Mouse (Mus musculus) testis, adult 10 weeks (tissue): ENCODE measurements around the gene Hist1h2ba. TPM values are rescaled to one million over a fixed set of nuclear protein-coding genes. Genes with fewer than 3 reads are reported as not detected.

ENCODE experiments used
- polyA plus RNA-seq: library from polyadenylated mRNA; stranded (reverse); fragments of 350-450 nt; fragmentation: Illumina TruSeq; extraction: RNeasy Lipid Tissue Mini Kit (QIAGEN cat#74804); gene quantifications from one replicate; pipeline ENCODE4 v1.2.3, GENCODE M21; 2014; ENCODE audit warnings: low read depth, low replicate concordance

Hist1h2ba gene
- polyA plus RNA-seq, result not detected

DNA sequence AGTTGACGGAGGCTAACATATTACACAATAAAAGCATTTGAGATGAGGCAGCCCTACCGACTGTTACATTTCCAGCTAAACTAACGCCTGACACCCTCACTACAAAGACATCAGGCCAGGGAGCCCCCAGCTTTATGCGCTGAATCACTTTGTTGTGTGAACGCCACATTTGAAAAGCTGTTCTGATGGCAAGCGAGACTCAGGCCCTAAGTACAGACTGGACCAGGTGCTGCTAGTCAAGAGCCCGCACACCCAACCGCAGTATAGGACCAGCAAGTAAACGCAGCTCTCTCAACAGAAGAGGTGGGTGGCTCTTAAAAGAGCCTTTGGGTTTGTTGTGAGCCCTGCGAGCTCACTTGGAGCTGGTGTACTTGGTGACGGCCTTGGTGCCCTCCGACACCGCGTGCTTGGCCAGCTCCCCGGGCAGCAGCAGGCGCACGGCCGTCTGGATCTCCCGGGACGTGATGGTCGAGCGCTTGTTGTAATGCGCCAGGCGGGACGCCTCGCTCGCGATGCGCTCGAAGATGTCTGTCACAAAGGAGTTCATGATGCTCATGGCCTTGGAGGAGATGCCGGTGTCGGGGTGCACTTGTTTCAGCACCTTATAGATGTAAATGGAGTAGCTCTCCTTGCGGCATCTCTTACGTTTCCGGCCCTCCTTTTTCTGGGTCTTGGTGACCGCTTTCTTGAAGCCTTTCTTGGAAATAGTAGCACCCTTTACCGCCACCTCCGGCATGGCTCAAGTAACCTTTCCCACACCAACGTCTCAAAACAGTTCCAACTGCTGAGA lies at the start of gene Hist1h2ba:
Hist1h2ba (minus strand) TSS at position 736 of the 790 bp plus-strand sequence.

DNA sequence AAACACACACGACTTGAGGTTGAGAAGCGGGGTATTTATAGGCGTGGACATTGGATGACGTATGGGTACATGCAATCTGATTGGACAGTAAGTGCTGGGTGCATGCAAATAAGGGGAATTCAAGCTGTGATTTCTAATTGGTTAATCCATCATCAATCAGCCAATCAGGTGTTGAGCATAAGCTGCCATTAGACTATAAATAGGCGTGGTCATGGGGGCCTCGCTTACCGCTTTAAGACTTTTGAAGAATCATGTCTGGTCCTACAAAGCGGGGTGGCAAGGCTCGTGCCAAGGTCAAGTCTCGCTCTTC lies 210 bp upstream of the Hist1h2ba start, which contains the start of gene Hist1h2aa:
Hist1h2aa (plus strand) TSS at position 252 of the 310 bp plus-strand sequence.

GRCm38 (mm10) chr13:23914376-23915167 lies 19.4 kb downstream of the Hist1h2ba start, which contains the start of gene Slc17a4:
Gene Slc17a4, minus strand, starts transcription at chr13:23915009.

Other genes starting within 250 kb of the Hist1h2ba start
- 16.4 TPM for gene Hist1h2bc, start 250.0 kb downstream of the Hist1h2ba start, polyA plus RNA-seq
- 0.91 TPM for gene Hist1h1t, start 238.3 kb downstream of the Hist1h2ba start, polyA plus RNA-seq
- 3.9 TPM for gene Hist1h4c, start 235.7 kb downstream of the Hist1h2ba start, polyA plus RNA-seq
- 13.3 TPM for gene Hfe, start 223.3 kb downstream of the Hist1h2ba start, polyA plus RNA-seq
- 1.8 TPM for gene Hist1h1c, start 195.3 kb downstream of the Hist1h2ba start, polyA plus RNA-seq
- gene Hist1h3c, start 188.6 kb downstream of the Hist1h2ba start, polyA plus RNA-seq, result not detected
- gene Hist1h2bb, start 187.4 kb downstream of the Hist1h2ba start, polyA plus RNA-seq, result not detected
- gene Hist1h2ab, start 183.0 kb downstream of the Hist1h2ba start, polyA plus RNA-seq, result not detected
- gene Hist1h3b, start 181.9 kb downstream of the Hist1h2ba start, polyA plus RNA-seq, result not detected
- not detected for gene Hist1h4b, start 177.1 kb downstream of the Hist1h2ba start, polyA plus RNA-seq
- 3.1 TPM for gene Hist1h4a, start 172.9 kb downstream of the Hist1h2ba start, polyA plus RNA-seq
- gene Hist1h3a, start 171.8 kb downstream of the Hist1h2ba start, polyA plus RNA-seq, result not detected
- gene Hist1h1a, start 170.5 kb downstream of the Hist1h2ba start, polyA plus RNA-seq, result not detected
- 4.5 TPM for gene Trim38, start 164.2 kb downstream of the Hist1h2ba start, polyA plus RNA-seq
- gene Slc17a2, start 127.2 kb downstream of the Hist1h2ba start, polyA plus RNA-seq, result 0.25 TPM
- 0.57 TPM for gene Slc17a3, start 94.7 kb downstream of the Hist1h2ba start, polyA plus RNA-seq
- gene Slc17a1, start 66.4 kb downstream of the Hist1h2ba start, polyA plus RNA-seq, result 0.53 TPM
- gene Slc17a4, start 19.1 kb downstream of the Hist1h2ba start, polyA plus RNA-seq, result not detected
- not detected for gene Hist1h2aa, start 306 bp upstream of the Hist1h2ba start, polyA plus RNA-seq
- 54.6 TPM for gene Scgn, start 57.1 kb upstream of the Hist1h2ba start, polyA plus RNA-seq